Mouse (Mus musculus) stomach, embryonic 16.5 days (tissue): ENCODE measurements around the gene Tbl1x. TPM values are rescaled to one million over a fixed set of nuclear protein-coding genes. Genes with fewer than 3 reads are reported as not detected.
A peak's percentile ranks its signal among the peaks of the same experiment; 100 is the strongest.
"Not testable (repeated sequence)": the region's sequence is repeated elsewhere in the genome, so short reads cannot be mapped to it uniquely, and the experiment has no call there.

Experiments
- ATAC-seq: fragments of 200-750 bp; cut with Nextera tagmentation; 2 replicates; pipeline ENCODE4 v1.8.0; 2017; ENCODE audit warnings: moderate number of reproducible peaks, moderate TSS enrichment; ENCODE audit not compliant: insufficient read depth, low FRiP score
- H3K27ac ChIP-seq: fragments of 300-500 bp; sonication (generic); 2 replicates; pipeline ENCODE4 v1.5.1; 2014; ENCODE audit warnings: low read length
- H3K27me3 ChIP-seq: fragments of 300-500 bp; sonication (generic); 2 replicates; pipeline ENCODE4 v1.6.1; 2014; ENCODE audit warnings: low read length, control low read depth, mixed read lengths; ENCODE audit not compliant: control insufficient read depth, insufficient read depth
- H3K36me3 ChIP-seq: fragments of 300-500 bp; sonication (generic); 2 replicates; pipeline ENCODE4 v1.6.1; 2014; ENCODE audit warnings: low read length; ENCODE audit not compliant: control insufficient read depth, insufficient read depth
- H3K4me1 ChIP-seq: fragments of 300-500 bp; sonication (generic); 2 replicates; pipeline ENCODE4 v1.6.1; 2014; ENCODE audit warnings: low read length, control low read depth, mixed read lengths; ENCODE audit not compliant: control insufficient read depth, insufficient read depth
- H3K4me2 ChIP-seq: fragments of 300-500 bp; sonication (generic); 2 replicates; pipeline ENCODE4 v1.6.1; 2014; ENCODE audit warnings: low read depth, low read length, mixed read lengths
- H3K4me3 ChIP-seq: fragments of 300-500 bp; sonication (generic); replicated peaks from 2 replicates; pipeline ENCODE4 v1.5.1; 2014; ENCODE audit warnings: mild to moderate bottlenecking, low read length
- H3K9ac ChIP-seq: fragments of 300-500 bp; sonication (generic); 2 replicates; pipeline ENCODE4 v1.6.1; 2014; ENCODE audit warnings: low read length
- H3K9me3 ChIP-seq: fragments of 300-500 bp; sonication (generic); replicated peaks from 2 replicates; pipeline ENCODE4 v1.6.1; 2016; ENCODE audit warnings: low read length, control low read depth; ENCODE audit not compliant: control insufficient read depth
- WGBS: fragments of 180-500 bp; shearing (Covaris S2); extraction: QIAGEN DNeasy Blood & Tissue Kit; methylation state at CpG from one replicate; pipeline ENCODE4 v1.1.7; 2014; 5-methylcytosine and 5-hydroxymethylcytosine counted together
- polyA plus RNA-seq: library from polyadenylated mRNA; unstranded; fragments of >200 nt; fragmentation: Nextera tagmentation; extraction: Ambion mirVana; gene quantifications from 2 replicates; pipeline ENCODE4 v1.2.1, GENCODE M21; 2015

Gene Tbl1x
- polyA plus RNA-seq, 1 experiment from 2014 or later: 56.8 TPM

DNA sequence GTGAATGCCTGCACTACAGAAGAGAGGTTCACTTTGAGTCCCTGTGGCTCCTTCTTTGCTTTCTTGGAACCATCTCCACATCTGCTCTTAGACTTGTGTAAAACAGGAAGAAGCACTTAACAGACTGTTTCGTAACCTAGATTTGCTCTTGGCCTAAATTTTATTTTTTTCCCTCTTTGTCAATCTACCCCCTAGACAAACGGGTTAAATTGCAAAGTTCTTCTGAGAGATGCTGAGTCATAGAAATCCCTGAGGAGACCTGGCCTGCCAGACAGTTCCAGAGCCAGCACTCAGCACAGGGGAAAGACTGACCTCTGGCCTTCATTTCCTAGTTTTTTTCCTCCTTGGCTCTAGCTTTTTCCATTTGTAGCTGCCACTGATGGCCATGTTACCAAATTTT is 23.1 kb downstream of the Tbl1x start:
- no peaks in the 10 kb centered on the region for H3K9me3 ChIP-seq
- H3K4me2 ChIP-seq: no peak overlapping the region
- no peaks in the 10 kb centered on the region for H3K4me1 ChIP-seq
- no peak overlapping the region for H3K27ac ChIP-seq
- no peak overlapping the region for H3K4me3 ChIP-seq
- no peak for ATAC-seq
- 77% methylated on average over 2 of the region's 2 CpGs for WGBS
- no peak overlapping the region for H3K9ac ChIP-seq
- H3K36me3 ChIP-seq: no peaks in the 10 kb centered on the region
- H3K27me3 ChIP-seq: no peaks in the 10 kb centered on the region

- H3K27me3 ChIP-seq, H3K27ac ChIP-seq, H3K4me2 ChIP-seq, H3K9ac ChIP-seq, ATAC-seq, H3K4me3 ChIP-seq, H3K36me3 ChIP-seq, H3K4me1 ChIP-seq, H3K9me3 ChIP-seq: not testable (repeated sequence)
- 89% methylated on average over 4 of the region's 4 CpGs for WGBS
Observed at GRCm38 (mm10) chrX:77539770-77540169, 29.0 kb downstream of the Tbl1x start.

DNA sequence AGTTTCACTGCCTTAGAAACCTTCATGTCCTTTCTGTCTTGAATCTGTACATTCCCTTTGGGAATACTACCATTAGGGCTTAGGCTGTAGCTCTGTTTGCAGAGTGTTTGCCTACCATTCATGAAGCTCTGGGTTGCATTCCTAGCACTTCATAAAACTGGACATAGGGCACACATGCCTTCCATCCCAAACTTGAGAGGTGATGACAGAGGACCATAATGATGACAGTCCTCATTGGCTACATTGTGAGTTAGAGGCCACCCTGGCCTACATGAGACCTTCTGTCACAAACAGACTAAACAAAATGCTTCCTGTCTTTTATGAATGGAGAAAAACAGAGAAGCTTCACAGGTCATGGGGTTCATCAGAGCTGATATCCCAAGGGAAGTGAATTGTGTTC is 33.2 kb downstream of the Tbl1x start:
- Histone ChIP-seq H3K4me3 (no peak overlapping the region), H3K4me2 (no peak overlapping the region), H3K9me3 (no peaks in the 10 kb centered on the region), H3K36me3 (no peaks in the 10 kb centered on the region), H3K9ac (no peak overlapping the region), H3K4me1 (peaks cover 8% of the 10 kb centered on the region; the same call in 1 of the 2 replicates), H3K27me3 (no peaks in the 10 kb centered on the region), H3K27ac (no peak overlapping the region)
- no peak for ATAC-seq

GRCm38 (mm10) chrX:77544550-77544949 is 33.7 kb downstream of the Tbl1x start:
- no peak for ATAC-seq
- Histone ChIP-seq H3K9me3 (no peaks in the 10 kb centered on the region), H3K36me3 (no peaks in the 10 kb centered on the region), H3K27ac (no peak overlapping the region), H3K4me1 (peaks cover 8% of the 10 kb centered on the region; the same call in 1 of the 2 replicates), H3K27me3 (no peaks in the 10 kb centered on the region), H3K9ac (no peak overlapping the region), H3K4me2 (no peak overlapping the region), H3K4me3 (no peak overlapping the region)
- 77% methylated on average over 4 of the region's 4 CpGs for WGBS

DNA sequence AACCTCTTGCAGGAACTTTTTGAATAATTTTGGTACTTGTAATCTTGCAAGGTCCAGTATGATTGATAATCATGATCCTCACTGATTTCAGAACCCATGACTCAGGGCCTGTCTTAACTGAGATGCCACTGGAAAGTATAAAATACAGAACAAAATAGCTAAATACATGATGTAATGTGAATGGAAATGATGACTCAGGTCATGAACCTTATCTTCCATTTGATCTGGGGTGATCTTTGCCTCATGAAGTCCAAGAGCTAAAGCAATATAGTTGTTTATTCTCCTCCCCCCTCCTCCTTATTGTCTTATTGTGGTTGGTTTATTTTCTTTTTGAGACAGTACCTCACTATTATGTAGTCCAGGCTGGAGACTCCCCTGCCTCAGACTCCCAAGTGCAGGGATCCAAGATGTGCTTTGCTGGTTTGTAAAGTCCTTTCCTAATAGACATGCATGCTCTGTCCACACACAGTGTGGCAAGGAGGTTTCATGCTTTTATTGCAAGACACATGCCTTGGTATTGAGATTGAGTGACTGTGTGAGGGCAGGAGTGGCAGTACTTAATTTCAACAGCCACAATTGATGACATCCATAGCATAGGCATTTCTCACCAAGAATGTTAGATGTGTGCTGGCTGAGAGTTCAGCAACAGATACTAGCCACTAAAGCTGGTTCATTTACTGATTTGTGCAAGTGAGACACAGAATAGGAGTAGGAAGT is 34.7 kb downstream of the Tbl1x start:
- Histone ChIP-seq H3K4me1 (peaks cover 8% of the 10 kb centered on the region; the same call in 1 of the 2 replicates), H3K36me3 (no peaks in the 10 kb centered on the region), H3K4me2 (no peak overlapping the region), H3K27me3 (no peaks in the 10 kb centered on the region), H3K27ac (no peak overlapping the region), H3K9ac (no peak overlapping the region), H3K4me3 (no peak overlapping the region), H3K9me3 (no peaks in the 10 kb centered on the region)
- ATAC-seq: no peak

- WGBS: 82% methylated on average over 1 of the region's 1 CpGs
Observed at GRCm38 (mm10) chrX:77546448-77546847, 35.6 kb downstream of the Tbl1x start.

GRCm38 (mm10) chrX:77548951-77549350 is 38.1 kb downstream of the Tbl1x start:
- peak; percentile 74; the same call in 1 of the 2 replicates for ATAC-seq
- Histone ChIP-seq H3K9ac (no peak overlapping the region), H3K4me2 (no peak overlapping the region), H3K27ac (0 out of 2 replicates have a peak overlapping the region, but pooled peaks have one; percentile 33), H3K9me3 (no peaks in the 10 kb centered on the region), H3K27me3 (no peaks in the 10 kb centered on the region), H3K4me1 (peaks cover 8% of the 10 kb centered on the region; the same call in 1 of the 2 replicates), H3K4me3 (no peak overlapping the region), H3K36me3 (no peaks in the 10 kb centered on the region)
- 73% methylated on average over 1 of the region's 1 CpGs for WGBS

More at GRCm38 (mm10) chrX:77546448-77546847, 35.6 kb downstream of the Tbl1x start:
- H3K9ac ChIP-seq: no peak overlapping the region
- no peak for ATAC-seq
- H3K9me3 ChIP-seq: no peaks in the 10 kb centered on the region
- H3K27me3 ChIP-seq: no peaks in the 10 kb centered on the region
- H3K4me2 ChIP-seq: no peak overlapping the region
- H3K4me3 ChIP-seq: no peak overlapping the region
- peaks cover 8% of the 10 kb centered on the region; the same call in 1 of the 2 replicates for H3K4me1 ChIP-seq
- H3K36me3 ChIP-seq: no peaks in the 10 kb centered on the region
- no peak overlapping the region for H3K27ac ChIP-seq

DNA sequence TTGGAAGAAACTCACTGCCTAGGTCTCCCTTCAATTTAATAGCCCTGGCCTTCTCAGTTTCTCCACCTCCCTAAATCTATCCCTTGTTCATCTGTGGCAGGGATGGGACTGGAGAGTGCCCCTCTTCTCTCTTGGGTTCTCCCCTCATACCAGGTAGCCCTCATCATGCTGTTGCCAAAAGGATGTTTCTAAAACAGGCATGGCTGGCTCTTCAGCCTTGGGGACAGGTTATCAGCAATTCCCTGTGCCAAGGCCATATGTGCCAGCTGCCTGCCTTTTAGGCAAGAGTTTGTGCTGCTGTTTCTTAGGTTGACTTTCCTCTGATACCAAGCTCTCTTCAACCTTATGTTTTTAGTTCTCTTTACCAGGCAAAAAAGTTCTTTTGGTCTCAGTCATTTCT is 39.6 kb downstream of the Tbl1x start:
- Histone ChIP-seq H3K9me3 (no peaks in the 10 kb centered on the region), H3K4me2 (no peak overlapping the region), H3K36me3 (no peaks in the 10 kb centered on the region), H3K27me3 (no peaks in the 10 kb centered on the region), H3K4me3 (no peak overlapping the region), H3K27ac (no peak overlapping the region), H3K4me1 (peaks cover 2% of the 10 kb centered on the region; the same call in 1 of the 2 replicates), H3K9ac (no peak overlapping the region)
- ATAC-seq: no peak

GRCm38 (mm10) chrX:77551306-77551705 is 40.5 kb downstream of the Tbl1x start:
- Histone ChIP-seq H3K9me3 (no peaks in the 10 kb centered on the region), H3K4me1 (no peaks in the 10 kb centered on the region), H3K36me3 (no peaks in the 10 kb centered on the region), H3K4me2 (no peak overlapping the region), H3K4me3 (no peak overlapping the region), H3K9ac (no peak overlapping the region), H3K27me3 (no peaks in the 10 kb centered on the region), H3K27ac (no peak overlapping the region)
- no peak for ATAC-seq
